Mouse (Mus musculus) heart, adult 9 months (tissue): ENCODE data around the gene Mybpc3.

ENCODE experiments used
- DNase-seq, 2 experiments: peaks; one replicate each; pipeline ENCODE4 v3.0.0; 2022; ENCODE audit warnings: low spot score in 2 of 2

Gene Mybpc3

GRCm38 (mm10) chr2:91117585-91118275 is at the start of gene Mybpc3:
Gene Mybpc3, plus strand, starts transcription at chr2:91118144.
- DNase-seq: peak; percentile 64 to 67

GRCm38 (mm10) chr2:91068162-91068871 is 49.6 kb upstream of the Mybpc3 start:
- no peak for DNase-seq

GRCm38 (mm10) chr2:91068872-91069165 is 49.1 kb upstream of the Mybpc3 start:
- no peak for DNase-seq

- DNase-seq: no peak
These were observed 48.5 kb upstream of the Mybpc3 start for GRCm38 (mm10) chr2:91069306-91070000.

- DNase-seq: peak; percentile 98
These were observed 47.7 kb upstream of the Mybpc3 start, which contains the start of gene Slc39a13 for GRCm38 (mm10) chr2:91070076-91070800. Gene Slc39a13, minus strand, starts transcription at chr2:91070417.

- DNase-seq: no peak
These were observed 46.9 kb upstream of the Mybpc3 start for GRCm38 (mm10) chr2:91071059-91071458.

GRCm38 (mm10) chr2:91072092-91072491 is 45.9 kb upstream of the Mybpc3 start:
- no peak for DNase-seq

GRCm38 (mm10) chr2:91077957-91078313 is 40.0 kb upstream of the Mybpc3 start:
- no peak for DNase-seq

GRCm38 (mm10) chr2:91078314-91079025 is 39.5 kb upstream of the Mybpc3 start:
- DNase-seq: no peak

- DNase-seq: no peak
These were observed 38.9 kb upstream of the Mybpc3 start for GRCm38 (mm10) chr2:91079026-91079384.

GRCm38 (mm10) chr2:91080784-91081513 is 37.0 kb upstream of the Mybpc3 start:
- no peak for DNase-seq

- no peak for DNase-seq
These were observed 35.9 kb upstream of the Mybpc3 start, which contains the start of gene Spi1 for GRCm38 (mm10) chr2:91081775-91082695. Gene Spi1, plus strand, starts transcription at chr2:91082390.

- peak; percentile 68 to 78 for DNase-seq
These were observed 35.1 kb upstream of the Mybpc3 start for GRCm38 (mm10) chr2:91082844-91083243.

- DNase-seq: no peak
These were observed 34.5 kb upstream of the Mybpc3 start for GRCm38 (mm10) chr2:91083366-91083940.

- peak; percentile 43 to 58 for DNase-seq
These were observed 33.6 kb upstream of the Mybpc3 start for GRCm38 (mm10) chr2:91084179-91084820.

- DNase-seq: no peak
These were observed 32.2 kb upstream of the Mybpc3 start for GRCm38 (mm10) chr2:91085494-91086391.

- DNase-seq: no peak
These were observed 31.3 kb upstream of the Mybpc3 start for GRCm38 (mm10) chr2:91086392-91087237.
